Mouse (Mus musculus) G1E (cell line): ENCODE data around the gene Cmtm2b.

Experiments used
- CTCF ChIP-seq: IDR thresholded peaks from 2 replicates; pipeline ENCODE4 v1.5.1; 2012; ENCODE audit warnings: low read depth, low read length, inconsistent platforms, mixed read lengths
- GATA1 ChIP-seq: IDR thresholded peaks from 2 replicates; pipeline ENCODE4 v1.6.1; 2012; ENCODE audit warnings: borderline replicate concordance, low read length, inconsistent platforms, mixed read lengths
- POLR2AphosphoS5 ChIP-seq: IDR thresholded peaks from 2 replicates; pipeline ENCODE4 v1.6.1; 2012; ENCODE audit warnings: low read depth, low read length, inconsistent platforms; ENCODE audit not compliant: insufficient replicate concordance

DNA sequence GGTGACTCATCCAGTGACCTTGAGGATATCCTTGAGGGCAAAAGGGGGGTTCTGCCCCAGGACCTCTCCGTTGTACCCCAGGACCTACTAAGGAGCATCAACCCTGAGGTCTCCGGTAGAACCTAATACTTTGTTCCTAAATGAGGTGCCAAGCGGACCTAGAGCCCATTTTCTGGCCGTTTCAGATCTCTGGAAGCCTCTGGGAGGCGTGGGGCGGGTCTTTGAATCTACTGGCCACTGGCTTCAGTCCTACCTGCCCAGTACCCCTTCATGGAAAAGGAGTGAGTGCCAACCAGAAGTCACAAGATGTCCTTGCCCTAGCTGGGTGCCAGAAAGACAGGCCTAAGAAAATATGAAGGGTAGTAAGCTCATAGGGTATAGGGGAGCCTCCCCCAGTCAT is 19.6 kb downstream of the Cmtm2b start:
- TF ChIP-seq CTCF (no peak), GATA1 (no peak), POLR2AphosphoS5 (no peak)
